Comparison of ENCODE assay signal across 9 mouse cellular contexts in the genomic region with DNA sequence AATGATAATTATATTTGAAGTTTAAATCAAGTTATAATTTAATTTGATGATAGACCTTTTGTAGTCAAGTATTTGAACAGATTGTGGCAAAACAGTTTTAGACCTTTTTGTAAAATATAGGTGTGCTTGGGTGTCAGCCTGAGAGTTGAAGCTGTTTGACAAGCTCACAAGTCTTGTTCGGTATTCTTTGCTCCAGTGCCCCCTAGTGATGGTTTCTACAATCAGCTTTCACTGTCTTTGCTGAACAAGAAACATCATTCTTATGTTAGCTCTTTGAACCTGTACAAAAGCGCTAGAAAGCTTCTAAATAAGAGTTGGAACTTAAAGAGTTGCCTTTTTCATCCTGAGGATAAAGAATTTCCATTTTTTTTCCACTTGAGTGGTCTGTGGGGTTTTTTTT.
DNase-seq lines count a peak whose midpoint lies in the region; ATAC-seq and TF ChIP-seq lines count a peak whose summit lies in the region.
"Had no signal": no experiment of that assay in that cellular context is flagged by ENCODE, and none has a peak within 500 bp of the region (broad histone marks: within the 10 kb centered on the region; RNA-seq: fewer than 3 reads in every experiment).

No protein-coding gene starts in this region.

- WGBS in heart, embryonic 11.5 days (ENCODE audit: insufficient replicate concordance): 51% methylated on average over 2 of the region's 2 CpGs

- no peaks in the 10 kb centered on the region for H3K4me1 ChIP-seq in heart, embryonic 11.5 days (ENCODE audit: control insufficient read depth, insufficient read depth, low read length)
- H3K4me1 ChIP-seq: limb, embryonic 15.5 days had no signal

- H3K36me3 ChIP-seq in heart, embryonic 11.5 days (ENCODE audit: control insufficient read depth, insufficient read depth, low read length): no peaks in the 10 kb centered on the region

- TF ChIP-seq CTCF in brain, embryonic 14.5 days (IDR thresholded peaks at IDR 0.05; ENCODE audit: borderline replicate concordance, extremely low read depth, insufficient read depth, insufficient read length): peak; percentile 56; the same call in 1 of the 2 replicates

- no peak overlapping the region for H3K4me2 ChIP-seq in heart, embryonic 11.5 days
- H3K4me2 ChIP-seq: limb, embryonic 15.5 days had no signal

- no peak for ATAC-seq in heart, embryonic 11.5 days (replicated peaks; ENCODE audit: insufficient number of reproducible peaks, low FRiP score, low TSS enrichment)

- no peaks in the 10 kb centered on the region for H3K9me3 ChIP-seq in heart, embryonic 11.5 days (replicated peaks; ENCODE audit: control insufficient read depth, low read length)
- H3K9me3 ChIP-seq: limb, embryonic 15.5 days had no signal

- H3K27me3 ChIP-seq in heart, embryonic 11.5 days (ENCODE audit: control insufficient read depth, insufficient read depth, low read length): no peaks in the 10 kb centered on the region
- H3K27me3 ChIP-seq: limb, embryonic 15.5 days had no signal

- H3K9ac ChIP-seq in heart, embryonic 11.5 days (ENCODE audit: low read depth, low read length): no peak overlapping the region
- H3K9ac ChIP-seq: limb, embryonic 15.5 days had no signal

- DNase-seq in heart, adult 8-10 months (ENCODE audit: low spot score): peak; percentile 67
- peak; percentile 81 for DNase-seq in CD4-positive, CD25-positive, alpha-beta regulatory T cell, adult 2 months (ENCODE audit: low read depth, low spot score)
- peak; percentile 93 for DNase-seq in brain, embryonic 14.5 days (ENCODE audit: low read depth)
- peak; percentile 36 for DNase-seq in forelimb bud, embryonic 11.5 days (ENCODE audit: low read depth, low spot score)
- peak; percentile 28 to 48 for DNase-seq in layer of hippocampus, adult 8-10 months (ENCODE audit: low spot score in 2 of 2)
- DNase-seq in naive thymus-derived CD4-positive, alpha-beta T cell, adult 2 months (ENCODE audit: low read depth): peak; percentile 80
- no peak for DNase-seq in testis, postnatal 10 days (ENCODE audit: low spot score)

- TF ChIP-seq POLR2A in brain, embryonic 14.5 days (IDR thresholded peaks at IDR 0.05; ENCODE audit: borderline replicate concordance, extremely low read depth, insufficient read depth, insufficient read length, poor library complexity, severe bottlenecking): no peak

- H3K4me3 ChIP-seq in heart, embryonic 11.5 days (ENCODE audit: low read depth, low read length): no peak overlapping the region
- H3K4me3 ChIP-seq: limb, embryonic 15.5 days had no signal

- H3K27ac ChIP-seq in heart, embryonic 11.5 days (ENCODE audit: low read depth, low read length): no peak overlapping the region
- H3K27ac ChIP-seq: limb, embryonic 15.5 days had no signal
